Mouse (Mus musculus) thymus, adult 2 months (tissue): ENCODE results near the gene Arl11. TPM values are rescaled to one million over a fixed set of nuclear protein-coding genes. Genes with fewer than 3 reads are reported as not detected.

ENCODE experiments used
- DNase-seq: peaks from one replicate; pipeline ENCODE4 v3.0.0; 2021
- H3K27ac ChIP-seq: fragments of 200-500 bp; 2 replicates; pipeline ENCODE4 v1.5.1; 2012; ENCODE audit warnings: low read length, control low read depth; ENCODE audit not compliant: control insufficient read depth, insufficient read depth
- H3K27me3 ChIP-seq: fragments of 200-500 bp; 2 replicates; pipeline ENCODE4 v1.6.1; 2012; ENCODE audit warnings: mild to moderate bottlenecking, low read length, moderate library complexity, mixed read lengths; ENCODE audit not compliant: control insufficient read depth, insufficient read depth
- H3K36me3 ChIP-seq: fragments of 200-500 bp; 2 replicates; pipeline ENCODE4 v1.6.1; 2012; ENCODE audit warnings: mild to moderate bottlenecking, low read length, moderate library complexity; ENCODE audit not compliant: control insufficient read depth, insufficient read depth
- H3K4me1 ChIP-seq: fragments of 200-500 bp; replicated peaks from 2 replicates; pipeline ENCODE4 v1.6.1; 2012; ENCODE audit warnings: low read length; ENCODE audit not compliant: control insufficient read depth, insufficient read depth
- H3K4me3 ChIP-seq: fragments of 200-500 bp; 2 replicates; pipeline ENCODE4 v1.5.1; 2012; ENCODE audit warnings: mild to moderate bottlenecking, low read length, control low read depth, moderate library complexity; ENCODE audit not compliant: control insufficient read depth, insufficient read depth
- CTCF ChIP-seq: fragments of 200-500 bp; IDR thresholded peaks from 2 replicates; pipeline ENCODE4 v1.5.1; 2012; ENCODE audit warnings: mild to moderate bottlenecking, control low read depth, low read length, moderate library complexity, borderline replicate concordance; ENCODE audit not compliant: control insufficient read depth, poor library complexity, insufficient read depth; ENCODE audit errors: extremely low read depth
- POLR2A ChIP-seq: fragments of 200-500 bp; IDR thresholded peaks from 2 replicates; pipeline ENCODE4 v1.6.1; 2012; ENCODE audit warnings: mild to moderate bottlenecking, low read length, control low read depth, moderate library complexity; ENCODE audit not compliant: control insufficient read depth, poor library complexity, insufficient read depth; ENCODE audit errors: extremely low read depth
- WGBS: fragments of 180-500 bp; shearing (Covaris S2); methylation state at CpG from one replicate; pipeline ENCODE4 v1.1.7; 2018; 5-methylcytosine and 5-hydroxymethylcytosine counted together
- polyA plus RNA-seq: library from polyadenylated mRNA; depleted of rRNA; stranded (reverse); fragments of >200 nt; gene quantifications from 2 replicates; pipeline ENCODE4 v1.2.3, GENCODE M21; 2012

The Arl11 gene
- polyA plus RNA-seq, 1 experiment: 3.4 TPM

- WGBS: 44% methylated on average over 19 of the region's 19 CpGs
- Histone ChIP-seq H3K27me3 (no peaks in the 10 kb centered on the region), H3K4me3 (peak overlapping the region; percentile 15; the same call in 1 of the 2 replicates), H3K27ac (no peak overlapping the region), H3K4me1 (peaks cover 11% of the 10 kb centered on the region), H3K36me3 (no peaks in the 10 kb centered on the region)
- peak; percentile 57 for DNase-seq
- TF ChIP-seq POLR2A: no peak
- no peak for TF ChIP-seq CTCF
Observed at GRCm38 (mm10) chr14:61327618-61328450, 18.3 kb downstream of the Arl11 start.

DNA sequence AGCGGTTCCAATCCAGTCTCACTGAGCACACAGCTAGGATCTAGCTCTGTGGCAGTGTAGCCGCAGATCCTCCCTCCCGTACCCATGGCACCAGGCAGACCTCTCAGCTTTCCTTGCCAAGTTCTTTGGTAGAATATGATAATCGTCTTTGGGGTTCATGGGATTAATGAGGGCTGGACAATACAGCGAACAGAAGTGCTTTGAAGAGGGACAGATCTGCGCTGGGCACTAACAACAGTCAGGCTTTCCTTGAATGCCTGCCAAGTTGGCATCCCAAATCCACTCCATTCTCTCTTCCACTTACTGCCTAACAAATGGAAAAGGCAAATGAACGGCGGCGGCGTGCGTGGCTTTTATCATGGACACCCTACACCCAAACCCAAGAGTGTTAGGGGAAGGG is 21.0 kb downstream of the Arl11 start:
- no peak for DNase-seq
- peaks cover 11% of the 10 kb centered on the region for H3K4me1 ChIP-seq
- no peak overlapping the region for H3K4me3 ChIP-seq
- TF ChIP-seq POLR2A (no peak), CTCF (no peak)
- H3K27me3 ChIP-seq: no peaks in the 10 kb centered on the region
- no peak overlapping the region for H3K27ac ChIP-seq
- WGBS: 94% methylated on average over 11 of the region's 11 CpGs
- no peaks in the 10 kb centered on the region for H3K36me3 ChIP-seq

- peak; percentile 74 for DNase-seq
- TF ChIP-seq CTCF: no peak; the same call in 1 of the 2 replicates
- no peak for TF ChIP-seq POLR2A
- WGBS: 13% methylated on average over 13 of the region's 13 CpGs
- peaks cover 11% of the 10 kb centered on the region for H3K4me1 ChIP-seq
- H3K27me3 ChIP-seq: no peaks in the 10 kb centered on the region
- no peaks in the 10 kb centered on the region for H3K36me3 ChIP-seq
- no peak overlapping the region for H3K4me3 ChIP-seq
- no peak overlapping the region for H3K27ac ChIP-seq
Observed at GRCm38 (mm10) chr14:61330996-61331561, 21.5 kb downstream of the Arl11 start.

- Histone ChIP-seq H3K4me3 (no peak overlapping the region), H3K36me3 (no peaks in the 10 kb centered on the region), H3K4me1 (0 out of 2 replicates have a peak, but pooled peaks cover 5% of the 10 kb centered on the region), H3K27me3 (no peaks in the 10 kb centered on the region), H3K27ac (no peak overlapping the region)
- WGBS: 74% methylated on average over 4 of the region's 4 CpGs
- TF ChIP-seq CTCF (no peak), POLR2A (no peak)
- DNase-seq: no peak
Observed at GRCm38 (mm10) chr14:61339381-61339780, 29.8 kb downstream of the Arl11 start.

GRCm38 (mm10) chr14:61344590-61344989 is 35.0 kb downstream of the Arl11 start:
- H3K27me3 ChIP-seq: no peaks in the 10 kb centered on the region
- 97% methylated on average over 5 of the region's 5 CpGs for WGBS
- TF ChIP-seq POLR2A: no peak
- TF ChIP-seq CTCF: no peak
- no peaks in the 10 kb centered on the region for H3K36me3 ChIP-seq
- no peak for DNase-seq
- H3K4me3 ChIP-seq: no peak overlapping the region
- no peaks in the 10 kb centered on the region for H3K4me1 ChIP-seq
- no peak overlapping the region for H3K27ac ChIP-seq

DNA sequence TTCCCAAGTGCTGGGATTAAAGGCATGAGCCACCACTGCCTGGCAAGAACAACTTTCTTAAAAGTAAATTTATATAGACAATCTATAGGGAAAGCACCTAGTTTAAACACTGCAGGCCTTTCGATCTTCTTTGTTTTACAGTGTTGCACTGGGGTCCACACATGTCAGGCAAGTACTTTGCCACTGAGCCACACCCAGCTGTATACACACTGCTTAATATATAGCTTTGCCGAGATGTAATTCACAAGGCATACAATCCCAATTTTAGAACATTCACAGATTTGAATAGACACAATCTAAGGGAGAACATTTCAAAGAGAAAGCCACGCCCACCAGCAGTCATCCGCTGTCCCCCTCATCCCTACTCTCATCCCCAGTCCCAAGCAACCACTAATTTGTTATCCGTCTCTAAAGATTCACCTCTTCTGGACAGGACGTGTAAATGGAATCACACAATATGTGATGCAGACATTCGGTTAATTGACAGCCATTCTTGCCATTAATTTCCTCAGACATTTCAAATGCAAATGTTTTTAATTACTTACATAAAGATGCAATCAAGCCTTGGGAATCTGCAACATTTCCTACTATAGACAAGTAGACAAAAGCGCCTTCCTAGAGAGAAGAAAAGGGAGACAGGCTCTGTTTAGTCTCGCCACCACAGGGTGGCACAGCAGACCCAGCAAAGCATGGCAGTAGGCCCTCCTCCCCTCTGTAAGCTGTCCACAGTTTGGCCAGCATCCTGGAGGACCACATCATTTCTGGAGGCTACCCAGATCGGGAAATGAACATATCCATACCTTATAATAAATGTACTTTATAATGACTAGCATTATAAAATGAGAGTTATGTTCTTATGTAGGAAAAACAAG is 37.5 kb downstream of the Arl11 start:
- no peak for DNase-seq
- TF ChIP-seq POLR2A (no peak), CTCF (no peak)
- H3K27me3 ChIP-seq: no peaks in the 10 kb centered on the region
- H3K4me1 ChIP-seq: no peaks in the 10 kb centered on the region
- no peaks in the 10 kb centered on the region for H3K36me3 ChIP-seq
- no peak overlapping the region for H3K27ac ChIP-seq
- WGBS: 97% methylated on average over 10 of the region's 10 CpGs
- H3K4me3 ChIP-seq: no peak overlapping the region
